In the genomic region with DNA sequence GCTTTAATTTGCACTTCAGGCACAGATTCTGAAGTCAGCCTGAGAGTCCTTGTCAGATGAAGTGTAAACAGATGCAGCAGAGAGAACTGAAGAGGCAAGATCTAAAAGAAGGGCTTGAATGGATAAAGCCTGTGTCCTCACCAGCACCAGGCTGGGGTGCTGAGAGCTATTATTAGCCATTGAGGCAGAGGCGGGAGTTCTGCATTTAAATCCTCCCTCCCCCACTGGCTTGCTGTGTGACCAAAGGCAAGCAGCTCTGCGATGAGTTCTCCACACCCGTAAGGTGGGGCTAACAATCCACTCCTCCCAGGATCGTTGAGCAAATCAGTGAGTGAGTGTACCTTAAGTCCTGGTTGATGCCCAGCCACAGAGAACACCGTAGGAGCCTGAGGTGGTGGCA, we compare ENCODE assay signal across 17 mouse cellular contexts. TPM values are rescaled to one million over a fixed set of nuclear protein-coding genes. Genes with fewer than 3 reads are reported as not detected.
A peak's percentile ranks its signal among the peaks of the same experiment; 100 is the strongest.
DNase-seq lines count a peak whose midpoint lies in the region; ATAC-seq and TF ChIP-seq lines count a peak whose summit lies in the region.
"Had no signal": no experiment of that assay in that cellular context is flagged by ENCODE, and none has a peak within 500 bp of the region (broad histone marks: within the 10 kb centered on the region; RNA-seq: fewer than 3 reads in every experiment).

No protein-coding gene starts in this region.

- intact Hi-C loops in heart, postnatal 25 days (cut with DNase I), result loop anchor here (2.0 kb wide), 1 partner anchor 30 kb away; no protein-coding TSS in a partner anchor

- WGBS in heart, embryonic 12.5 days, result 14% methylated on average over 5 of the region's 5 CpGs
- WGBS in forebrain, embryonic 16.5 days, result 18% methylated on average over 5 of the region's 5 CpGs

- no peak for DNase-seq in heart, postnatal 25 days (ENCODE audit: low spot score)
- peak; percentile 10 for DNase-seq in MEL (ENCODE audit: low read depth, low spot score)
- DNase-seq in cerebellum, postnatal 4 days (ENCODE audit: low spot score in 2 of 2), result no peak
- DNase-seq in urinary bladder, postnatal 25 days (ENCODE audit: low spot score), result no peak
- DNase-seq: liver, postnatal 0 days had no signal

- peaks cover 22% of the 10 kb centered on the region for H3K4me1 ChIP-seq in heart, embryonic 12.5 days (replicated peaks)
- no peaks in the 10 kb centered on the region; a peak in 1 of 4 replicates for H3K4me1 ChIP-seq in MEL (ENCODE audit: control insufficient read depth in 1 of 2, insufficient read depth in 2 of 2, low read length in 2 of 2)
- H3K4me1 ChIP-seq in forebrain, embryonic 16.5 days (replicated peaks; ENCODE audit: control insufficient read depth, insufficient read depth, low read length), result no peaks in the 10 kb centered on the region; the same call in 1 of the 2 replicates

- TF ChIP-seq POLR2A in MEL (IDR thresholded peaks at IDR 0.05; ENCODE audit: control insufficient read depth in 1 of 2, insufficient read depth in 1 of 2, low read depth in 1 of 2, low read length in 2 of 2, poor library complexity in 1 of 2), result no peak

- peaks cover 7% of the 10 kb centered on the region; the same call in 1 of the 2 replicates for H3K27me3 ChIP-seq in heart, embryonic 12.5 days (replicated peaks)
- H3K27me3 ChIP-seq in MEL (ENCODE audit: control insufficient read depth in 1 of 2, insufficient read depth in 2 of 2, low read length in 2 of 2), result no peaks in the 10 kb centered on the region; a peak in 1 of 4 replicates
- H3K27me3 ChIP-seq in forebrain, embryonic 16.5 days (replicated peaks; ENCODE audit: control insufficient read depth, insufficient read depth, low read length), result no peaks in the 10 kb centered on the region; the same call in 1 of the 2 replicates
- H3K27me3 ChIP-seq: kidney, embryonic 15.5 days had no signal

- H3K9ac ChIP-seq in heart, embryonic 12.5 days, result no peak overlapping the region
- H3K9ac ChIP-seq in MEL (ENCODE audit: control insufficient read depth, low read depth, low read length, poor library complexity, severe bottlenecking), result no peak overlapping the region
- H3K9ac ChIP-seq in forebrain, embryonic 16.5 days (replicated peaks; ENCODE audit: low read depth, low read length), result no peak overlapping the region
- H3K9ac ChIP-seq: forebrain, embryonic 15.5 days; kidney, embryonic 15.5 days; liver, postnatal 0 days; midbrain, embryonic 12.5 days had no signal

- TF ChIP-seq EP300 in MEL (IDR thresholded peaks at IDR 0.05; ENCODE audit: low read depth in 1 of 2, low read length in 2 of 2), result no peak

- no peak overlapping the region for H3K4me3 ChIP-seq in heart, embryonic 12.5 days
- no peak overlapping the region for H3K4me3 ChIP-seq in MEL (ENCODE audit: control insufficient read depth in 1 of 2, insufficient read depth in 1 of 2, low read depth in 2 of 2, low read length in 2 of 2)
- no peak overlapping the region for H3K4me3 ChIP-seq in forebrain, embryonic 16.5 days (replicated peaks; ENCODE audit: low read length)
- H3K4me3 ChIP-seq: forebrain, embryonic 15.5 days; hindbrain, embryonic 10.5 days; kidney, embryonic 15.5 days; left cerebral cortex, adult 2 months; midbrain, embryonic 12.5 days had no signal

- H3K79me2 ChIP-seq in MEL (ENCODE audit: control insufficient read depth, insufficient read depth, low read length, poor library complexity), result no peaks in the 10 kb centered on the region

- TF ChIP-seq CTCF in MEL (IDR thresholded peaks at IDR 0.05 in 2 of 3, conservative IDR thresholded peaks at IDR 0.05 in 1 of 3; ENCODE audit: control insufficient read depth in 1 of 3, insufficient read depth in 1 of 3, low read depth in 2 of 3, low read length in 3 of 3, poor library complexity in 1 of 3, severe bottlenecking in 1 of 3), result no peak

- H3K36me3 ChIP-seq in heart, embryonic 12.5 days, result no peaks in the 10 kb centered on the region
- H3K36me3 ChIP-seq in MEL (ENCODE audit: control insufficient read depth in 1 of 2, insufficient read depth in 2 of 2, low read length in 2 of 2), result no peaks in the 10 kb centered on the region
- H3K36me3 ChIP-seq in forebrain, embryonic 16.5 days (ENCODE audit: control insufficient read depth, insufficient read depth), result no peaks in the 10 kb centered on the region
- H3K36me3 ChIP-seq: forebrain, embryonic 15.5 days; hindbrain, embryonic 10.5 days; kidney, embryonic 15.5 days; midbrain, embryonic 12.5 days had no signal

- no peak for TF ChIP-seq RAD21 in MEL (IDR thresholded peaks at IDR 0.05; ENCODE audit: low read depth, low read length)

- H3K4me2 ChIP-seq in heart, embryonic 12.5 days, result peak overlapping the region; percentile 43
- no peak overlapping the region for H3K4me2 ChIP-seq in forebrain, embryonic 16.5 days (ENCODE audit: low read length)
- H3K4me2 ChIP-seq: forebrain, embryonic 15.5 days; kidney, embryonic 15.5 days; midbrain, embryonic 12.5 days had no signal

- peaks cover 12% of the 10 kb centered on the region; the same call in 1 of the 2 replicates for H3K9me3 ChIP-seq in heart, embryonic 12.5 days (replicated peaks)
- H3K9me3 ChIP-seq in MEL (replicated peaks; ENCODE audit: insufficient read depth, low read length), result no peaks in the 10 kb centered on the region
- H3K9me3 ChIP-seq in forebrain, embryonic 16.5 days (ENCODE audit: control insufficient read depth, low read length), result peaks cover 7% of the 10 kb centered on the region
- H3K9me3 ChIP-seq: forebrain, embryonic 15.5 days; midbrain, embryonic 12.5 days had no signal

- peak overlapping the region; percentile 53 for H3K27ac ChIP-seq in heart, embryonic 12.5 days (ENCODE audit: poor library complexity, severe bottlenecking)
- H3K27ac ChIP-seq in MEL (ENCODE audit: control insufficient read depth, low read depth, low read length), result no peak overlapping the region
- no peak overlapping the region for H3K27ac ChIP-seq in forebrain, embryonic 16.5 days (ENCODE audit: low read length)
- H3K27ac ChIP-seq: forebrain, embryonic 15.5 days; hindbrain, embryonic 10.5 days; kidney, embryonic 15.5 days; left cerebral cortex, adult 2 months; midbrain, embryonic 12.5 days had no signal

- peak; percentile 55; the same call in 1 of the 2 replicates for ATAC-seq in heart, embryonic 12.5 days (ENCODE audit: insufficient number of reproducible peaks, low FRiP score)
- ATAC-seq in granulocyte monocyte progenitor cell, adult 5-6 weeks (replicated peaks; ENCODE audit: poor library complexity, severe bottlenecking), result peak; percentile 48
- ATAC-seq in monocyte, adult 5-6 weeks (replicated peaks; ENCODE audit: insufficient number of reproducible peaks, low FRiP score, low TSS enrichment, poor library complexity, severe bottlenecking), result peak; percentile 68
- no peak for ATAC-seq in forebrain, embryonic 16.5 days
- ATAC-seq: activated CD4-positive, CD25-positive, alpha-beta regulatory T cell, adult 4 months; forebrain, embryonic 15.5 days; liver, postnatal 0 days had no signal

TF ChIP-seq in MEL, 35 proteins besides CTCF, POLR2A, EP300 and RAD21:
- no peak for TF ChIP-seq MEF2A (IDR thresholded peaks at IDR 0.05; ENCODE audit: extremely low read depth, insufficient replicate concordance, low read depth, low read length, poor library complexity, severe bottlenecking)
- TF ChIP-seq MYB (IDR thresholded peaks at IDR 0.05; ENCODE audit: low read depth, low read length), result no peak
- TF ChIP-seq CHD2 (IDR thresholded peaks at IDR 0.05; ENCODE audit: low read length), result no peak
- no peak for TF ChIP-seq MXI1 (IDR thresholded peaks at IDR 0.05; ENCODE audit: low read depth, low read length)
- no peak for TF ChIP-seq E2F4 (IDR thresholded peaks at IDR 0.05; ENCODE audit: borderline replicate concordance, low read depth, low read length)
- no peak for TF ChIP-seq JUND (IDR thresholded peaks at IDR 0.05; ENCODE audit: low read depth, low read length)
- TF ChIP-seq POLR2AphosphoS5 (IDR thresholded peaks at IDR 0.05; ENCODE audit: borderline replicate concordance, low read depth, low read length), result no peak
- no peak for TF ChIP-seq KAT2A (conservative IDR thresholded peaks at IDR 0.05; ENCODE audit: low read depth, low read length)

RNA-seq across cellular contexts. Expression of gene Crygn, which starts 23.2 kb away (rescaled TPM):
- 0.51 and 2.7 TPM in 2 replicates for polyA plus RNA-seq in heart, embryonic 12.5 days (2016; fragmentation: Nextera tagmentation; extraction: Ambion mirVana)
- not detected for total RNA-seq in heart, postnatal 25 days (2021)
- total RNA-seq in MEL (2012; rRNA removed), result not detected in 2 replicates
- under 1 TPM in 1 of 2 experiments, not detected in 1; 0.89 TPM for polyA plus RNA-seq in MEL (2012; ENCODE audit: insufficient read depth in 1 of 2, insufficient read length in 2 of 2, low read depth in 1 of 2, low replicate concordance in 2 of 2, missing spikeins in 1 of 2)
- total RNA-seq in granulocyte monocyte progenitor cell, adult 5-6 weeks (2014; fragmentation: Nextera tagmentation), result not detected in 2 replicates
- total RNA-seq in granulocyte monocyte progenitor cell, adult 5-6 weeks (2017), result not detected in 2 replicates
- total RNA-seq in monocyte, adult 5-6 weeks (2017), result 21.0 TPM in 1 of 3 replicates, not detected in the others
- 2.5 TPM in 1 of 2 replicates, not detected in the other for polyA plus RNA-seq in forebrain, embryonic 16.5 days (2015; fragmentation: Nextera tagmentation; extraction: Ambion mirVana)
- polyA plus RNA-seq: embryonic facial prominence, embryonic 11.5 days; midbrain, embryonic 12.5 days; neural tube, embryonic 14.5 days had no signal

RNA-seq across cellular contexts. Expression of gene Wdr86, which starts 50.5 kb away (rescaled TPM):
- polyA plus RNA-seq in heart, embryonic 12.5 days (2016; fragmentation: Nextera tagmentation; extraction: Ambion mirVana), result 7.9 and 9.3 TPM in 2 replicates
- total RNA-seq in heart, postnatal 25 days (2021), result under 1 TPM; 0.44 to 0.59 TPM
- total RNA-seq in MEL (2012; rRNA removed), result 0.07 TPM in 1 of 2 replicates, not detected in the other
- polyA plus RNA-seq in MEL (2012; ENCODE audit: insufficient read depth in 1 of 2, insufficient read length in 2 of 2, low read depth in 1 of 2, low replicate concordance in 2 of 2, missing spikeins in 1 of 2), result not detected
- 1.5 and 2.2 TPM in 2 replicates for total RNA-seq in granulocyte monocyte progenitor cell, adult 5-6 weeks (2014; fragmentation: Nextera tagmentation)
- not detected in 2 replicates for total RNA-seq in granulocyte monocyte progenitor cell, adult 5-6 weeks (2017)
- total RNA-seq in monocyte, adult 5-6 weeks (2017), result 0.21 to 1.6 TPM in 2 of 3 replicates, not detected in the other
- polyA plus RNA-seq in forebrain, embryonic 16.5 days (2015; fragmentation: Nextera tagmentation; extraction: Ambion mirVana), result 4.7 and 5.1 TPM in 2 replicates
